Mouse (Mus musculus): ENCODE data around the gene Padi4. TPM values are rescaled to one million over a fixed set of nuclear protein-coding genes. Genes with fewer than 3 reads are reported as not detected.

The Padi4 gene
- 0.61 and 1.1 TPM in 2 replicates for polyA plus RNA-seq (2012; rRNA removed)

GRCm38 (mm10) chr4:140774025-140774800 lies at the start of gene Padi4:
Gene Padi4 (minus strand): TSS chr4:140774236.

GRCm38 (mm10) chr4:140810458-140811260 lies 36.6 kb upstream of the Padi4 start, which contains the start of gene Padi3:
Gene Padi3 (minus strand): TSS chr4:140810648.

GRCm38 (mm10) chr4:140742543-140742942 lies 31.5 kb downstream of the Padi4 start, which contains the start of gene Padi6:
Gene Padi6 (minus strand): TSS chr4:140742643.

GRCm38 (mm10) chr4:140700269-140701018 lies 73.6 kb downstream of the Padi4 start, which contains the start of gene Rcc2:
Gene Rcc2 (plus strand): TSS chr4:140700541.

Other genes with a start within 250 kb of the Padi4 start
- gene Arhgef10l, start 108.2 kb downstream of the Padi4 start, polyA plus RNA-seq (2012; rRNA removed), result 63.9 and 74.0 TPM in 2 replicates
- gene Rcc2, start 73.7 kb downstream of the Padi4 start, polyA plus RNA-seq (2012; rRNA removed), result 50.8 and 54.4 TPM in 2 replicates
- gene Padi6, start 31.6 kb downstream of the Padi4 start, polyA plus RNA-seq (2012; rRNA removed), result not detected in 2 replicates
- 0.03 TPM in 2 replicates for gene Padi3, start 36.4 kb upstream of the Padi4 start, polyA plus RNA-seq (2012; rRNA removed)
- gene Padi1, start 71.5 kb upstream of the Padi4 start, polyA plus RNA-seq (2012; rRNA removed), result 0.06 TPM in 1 of 2 replicates, not detected in the other
- 2.5 and 3.7 TPM in 2 replicates for gene Padi2, start 132.1 kb upstream of the Padi4 start, polyA plus RNA-seq (2012; rRNA removed)
- gene Sdhb, start 187.0 kb upstream of the Padi4 start, polyA plus RNA-seq (2012; rRNA removed), result 270 and 297 TPM in 2 replicates
- 95.4 and 105 TPM in 2 replicates for gene Atp13a2, start 212.6 kb upstream of the Padi4 start, polyA plus RNA-seq (2012; rRNA removed)
- gene Mfap2, start 236.2 kb upstream of the Padi4 start, polyA plus RNA-seq (2012; rRNA removed), result 27.4 and 31.3 TPM in 2 replicates

Measured in colon, adult 2 months (tissue).